Mouse (Mus musculus) myocyte (in vitro differentiated cells): ENCODE data around the gene Rbpjl. TPM values are rescaled to one million over a fixed set of nuclear protein-coding genes. Genes with fewer than 3 reads are reported as not detected.

Experiments
- H3K27me3 ChIP-seq: one replicate; pipeline ENCODE4 v1.6.1; 2011; ENCODE audit not compliant: control insufficient read depth, insufficient read depth, insufficient read length
- H3K36me3 ChIP-seq: one replicate; pipeline ENCODE4 v1.6.1; 2011; ENCODE audit not compliant: control insufficient read depth, insufficient read depth
- H3K4me2 ChIP-seq: one replicate; pipeline ENCODE4 v1.6.1; 2011; ENCODE audit warnings: low read depth, control low read depth
- H3K4me3 ChIP-seq: one replicate; pipeline ENCODE4 v1.5.1; 2011; ENCODE audit warnings: mild to moderate bottlenecking, control low read depth, moderate library complexity
- H3K79me2 ChIP-seq: one replicate; pipeline ENCODE4 v1.6.1; 2011; ENCODE audit not compliant: control insufficient read depth, insufficient read depth
- H3ac ChIP-seq: one replicate; pipeline ENCODE4 v1.6.1; 2011; ENCODE audit not compliant: control insufficient read depth, insufficient read length
- CEBPB ChIP-seq: IDR thresholded peaks from 2 replicates; pipeline ENCODE4 v1.6.1; 2011; ENCODE audit warnings: mild to moderate bottlenecking, moderate library complexity; ENCODE audit not compliant: poor library complexity, insufficient read depth, severe bottlenecking
- E2F4 ChIP-seq: IDR thresholded peaks from one replicate; pipeline ENCODE4 v1.6.1; 2011; ENCODE audit warnings: mild to moderate bottlenecking, control low read depth, moderate library complexity; ENCODE audit not compliant: insufficient read depth
- MAX ChIP-seq: IDR thresholded peaks from one replicate; pipeline ENCODE4 v1.6.1; 2011; ENCODE audit warnings: low read depth, mild to moderate bottlenecking, control low read depth
- MYOD1 ChIP-seq, 3 experiments: IDR thresholded peaks; one replicate each; pipeline ENCODE4 v1.6.1; 2011; ENCODE audit warnings: control low read depth in 2 of 3, low read depth in 2 of 3, mild to moderate bottlenecking in 2 of 3, moderate library complexity in 1 of 3; ENCODE audit not compliant: insufficient read length in 2 of 3, control insufficient read depth in 1 of 3
- MYOG ChIP-seq, 3 experiments: IDR thresholded peaks; one replicate each; pipeline ENCODE4 v1.6.1; 2011; ENCODE audit warnings: control low read depth in 2 of 3, low read depth in 2 of 3, mild to moderate bottlenecking in 2 of 3; ENCODE audit not compliant: insufficient read length in 2 of 3, control insufficient read depth in 1 of 3, insufficient read depth in 1 of 3
- POLR2A ChIP-seq: IDR thresholded peaks from one replicate; pipeline ENCODE4 v1.6.1; 2011; ENCODE audit warnings: low read depth, mild to moderate bottlenecking, control low read depth, moderate library complexity; ENCODE audit not compliant: insufficient read length
- POLR2AphosphoS2 ChIP-seq: IDR thresholded peaks from one replicate; pipeline ENCODE4 v1.6.1; 2011; ENCODE audit warnings: low read depth, control low read depth; ENCODE audit not compliant: insufficient read length
- REST ChIP-seq: IDR thresholded peaks from one replicate; pipeline ENCODE4 v1.6.1; 2011; ENCODE audit warnings: mild to moderate bottlenecking, control low read depth, moderate library complexity; ENCODE audit not compliant: insufficient read depth, insufficient read length
- SRF ChIP-seq: IDR thresholded peaks from one replicate; pipeline ENCODE4 v1.6.1; 2011; ENCODE audit warnings: low read depth; ENCODE audit not compliant: control insufficient read depth, insufficient read length
- TCF12 ChIP-seq: IDR thresholded peaks from one replicate; pipeline ENCODE4 v1.6.1; 2011; ENCODE audit warnings: mild to moderate bottlenecking, control low read depth; ENCODE audit not compliant: poor library complexity, insufficient read depth, severe bottlenecking
- TCF3 ChIP-seq: IDR thresholded peaks from one replicate; pipeline ENCODE4 v1.6.1; 2011; ENCODE audit warnings: low read depth, control low read depth; ENCODE audit not compliant: insufficient read length
- USF1 ChIP-seq: IDR thresholded peaks from one replicate; pipeline ENCODE4 v1.6.1; 2011; ENCODE audit warnings: low read depth, mild to moderate bottlenecking, control low read depth, moderate library complexity
- polyA plus RNA-seq: library from polyadenylated mRNA; unstranded; fragments of >200 nt; fragmentation: generic; extraction: Trizol; gene quantifications from one replicate; pipeline ENCODE4 v1.2.1, GENCODE M21; 2012; ENCODE audit warnings: missing spikeins

Rbpjl gene
- polyA plus RNA-seq, 1 experiment = 0.06 TPM

DNA sequence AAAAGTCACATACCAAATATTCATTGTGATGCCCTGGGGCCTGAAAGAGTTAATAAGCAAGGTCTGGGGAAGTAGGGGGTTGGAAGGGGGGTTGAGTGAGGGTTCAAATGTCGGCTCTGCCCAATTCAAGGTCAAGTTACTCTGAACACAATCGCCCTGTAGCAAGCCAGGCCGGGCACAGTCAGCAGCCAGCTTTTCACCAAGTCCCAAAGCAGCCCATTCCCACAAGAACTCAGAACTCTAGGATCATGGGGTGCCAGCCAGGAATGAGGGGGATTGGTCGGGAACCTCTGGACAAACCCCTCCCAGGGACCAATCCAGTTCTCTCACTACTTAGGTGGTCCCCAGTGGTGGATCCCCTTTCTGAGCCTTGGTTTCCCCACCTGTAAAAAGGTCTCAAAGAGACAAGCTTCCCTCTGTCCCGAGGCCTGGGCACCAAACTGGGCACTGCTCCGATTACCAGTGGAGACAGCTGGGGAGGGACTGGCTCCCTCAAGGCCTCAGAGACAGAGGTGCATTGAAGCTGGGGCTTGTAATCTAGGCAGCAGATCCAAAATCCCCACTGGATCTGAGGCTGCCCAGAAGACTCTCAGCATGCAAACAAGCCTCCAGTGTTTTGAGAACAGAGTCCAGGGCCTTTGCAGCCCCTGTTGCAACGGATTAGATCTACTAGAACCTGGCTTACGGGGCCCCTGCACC is 33.4 kb downstream of the Rbpjl start:
- no peaks in the 10 kb centered on the region for H3K36me3 ChIP-seq
- H3K79me2 ChIP-seq = peaks cover 78% of the 10 kb centered on the region
- no peak overlapping the region for H3K4me3 ChIP-seq
- no peak overlapping the region for H3ac ChIP-seq
- H3K4me2 ChIP-seq = peak overlapping the region; percentile 82
- no peaks in the 10 kb centered on the region for H3K27me3 ChIP-seq
- TF ChIP-seq TCF12 = no peak
- TF ChIP-seq POLR2A = no peak
- peak in 1 of 3 experiments; percentile 17 for TF ChIP-seq MYOD1 (IDR thresholded peaks at IDR 0.05; ENCODE audit: control insufficient read depth in 1 of 3, insufficient read length in 2 of 3, low read depth in 2 of 3)
- peak in 1 of 3 experiments; percentile 50 for TF ChIP-seq MYOG (IDR thresholded peaks at IDR 0.05; ENCODE audit: control insufficient read depth in 1 of 3, insufficient read depth in 1 of 3, insufficient read length in 2 of 3, low read depth in 2 of 3)

DNA sequence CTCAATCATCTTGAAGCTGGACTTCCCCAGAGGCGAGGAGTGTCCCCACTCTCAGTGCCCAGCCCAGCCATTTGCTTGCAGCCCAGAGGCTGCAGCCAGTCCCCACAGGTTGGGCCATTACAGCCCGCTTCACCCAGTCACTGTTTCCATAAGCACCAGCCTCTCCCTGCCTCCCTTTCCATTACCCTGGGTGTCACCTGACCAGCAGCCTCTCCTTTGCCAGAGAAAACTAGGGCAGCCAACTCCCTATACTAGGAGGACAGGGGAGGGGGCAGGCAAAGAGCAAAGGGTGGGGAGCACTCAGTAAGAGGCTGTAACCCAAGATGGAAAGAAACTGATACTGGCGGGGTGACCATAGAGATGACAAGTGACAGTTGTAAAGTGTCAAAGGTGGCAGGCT is 34.0 kb downstream of the Rbpjl start:
- Histone ChIP-seq H3K4me3 (no peak overlapping the region), H3ac (no peak overlapping the region), H3K36me3 (no peaks in the 10 kb centered on the region), H3K79me2 (peaks cover 83% of the 10 kb centered on the region), H3K27me3 (no peaks in the 10 kb centered on the region), H3K4me2 (peak overlapping the region; percentile 82)
- TF ChIP-seq E2F4 (no peak), TCF12 (no peak), REST (no peak), CEBPB (no peak)

DNA sequence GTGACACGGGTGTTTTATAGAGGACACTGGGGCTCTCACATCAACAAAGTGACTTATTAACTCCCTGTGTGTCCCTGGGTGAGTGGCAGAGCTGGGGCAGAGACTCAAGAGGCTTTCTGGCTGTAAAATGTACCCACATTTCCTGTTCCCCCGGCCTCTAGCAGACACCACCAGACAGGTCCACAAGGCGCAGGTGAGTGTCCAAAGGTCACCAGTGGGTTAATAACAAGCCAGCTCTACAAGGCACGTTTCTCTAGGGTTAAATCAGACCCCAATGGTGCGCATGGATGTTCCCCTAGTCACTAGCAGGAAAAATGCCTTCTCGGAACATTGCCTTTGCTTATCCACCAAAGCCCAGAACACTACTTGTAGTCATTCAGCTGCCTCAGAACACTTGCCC is 34.8 kb downstream of the Rbpjl start:
- no peak for TF ChIP-seq MYOG (IDR thresholded peaks at IDR 0.05; ENCODE audit: control insufficient read depth in 1 of 3, insufficient read depth in 1 of 3, insufficient read length in 2 of 3, low read depth in 2 of 3)
- no peak for TF ChIP-seq MYOD1 (IDR thresholded peaks at IDR 0.05; ENCODE audit: control insufficient read depth in 1 of 3, insufficient read length in 2 of 3, low read depth in 2 of 3)
- TF ChIP-seq E2F4 = no peak
- TF ChIP-seq USF1 = no peak
- no peak for TF ChIP-seq TCF3
- TF ChIP-seq TCF12 = no peak
- TF ChIP-seq POLR2AphosphoS2 = no peak
- no peak for TF ChIP-seq REST
- TF ChIP-seq POLR2A = no peak
- TF ChIP-seq SRF = no peak
- no peak for TF ChIP-seq CEBPB
- TF ChIP-seq MAX = no peak
- Histone ChIP-seq H3ac (no peak overlapping the region), H3K27me3 (no peaks in the 10 kb centered on the region), H3K36me3 (no peaks in the 10 kb centered on the region), H3K79me2 (peaks cover 91% of the 10 kb centered on the region), H3K4me3 (no peak overlapping the region), H3K4me2 (peak overlapping the region; percentile 82)

DNA sequence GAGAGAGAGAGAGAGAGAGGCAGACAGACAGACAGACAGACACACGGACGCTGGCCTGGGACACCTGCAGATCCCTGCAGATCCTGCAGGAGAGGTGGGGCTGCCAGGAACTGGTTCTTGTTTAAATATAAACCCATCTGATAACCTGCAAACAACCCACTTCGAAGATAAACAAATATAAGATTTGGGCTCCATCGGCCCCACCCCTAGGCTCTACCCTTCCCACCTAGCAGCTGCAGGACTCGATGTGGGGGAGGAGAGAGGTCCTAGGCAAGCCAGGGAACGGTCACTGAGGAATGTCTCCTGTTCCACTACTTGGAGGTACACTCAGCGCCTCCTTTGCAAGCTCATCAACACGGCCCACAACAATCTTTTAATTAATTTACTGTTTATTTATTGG is 35.3 kb downstream of the Rbpjl start:
- Histone ChIP-seq H3K4me3 (no peak overlapping the region), H3K36me3 (no peaks in the 10 kb centered on the region)
- no peak for TF ChIP-seq MAX
- TF ChIP-seq MYOD1 (IDR thresholded peaks at IDR 0.05; ENCODE audit: control insufficient read depth in 1 of 3, insufficient read length in 2 of 3, low read depth in 2 of 3) = peak in 1 of 3 experiments; percentile 74
- peak in 1 of 3 experiments; percentile 69 for TF ChIP-seq MYOG (IDR thresholded peaks at IDR 0.05; ENCODE audit: control insufficient read depth in 1 of 3, insufficient read depth in 1 of 3, insufficient read length in 2 of 3, low read depth in 2 of 3)

DNA sequence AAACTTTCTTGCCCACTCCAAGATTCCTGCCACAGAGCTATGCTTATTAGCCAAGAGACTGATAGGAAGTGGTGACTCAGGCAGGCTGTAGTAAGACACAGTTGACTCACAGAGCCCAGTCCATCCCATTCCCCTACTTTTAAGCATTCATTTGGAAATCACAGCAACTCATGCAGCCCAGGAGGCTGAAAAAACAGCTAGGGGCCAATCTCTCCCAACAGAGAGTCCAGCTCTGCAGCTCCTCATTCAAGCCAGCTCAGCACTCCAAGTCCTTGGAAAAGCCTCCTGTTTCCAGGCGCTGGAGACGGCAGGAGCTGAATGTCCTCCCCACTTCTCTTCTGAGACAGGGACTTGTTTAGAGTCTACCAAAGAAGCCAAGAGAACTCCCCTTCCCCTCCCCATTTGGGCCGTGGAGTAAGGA is 36.1 kb downstream of the Rbpjl start:
- H3K4me2 ChIP-seq = peak overlapping the region; percentile 82
- no peaks in the 10 kb centered on the region for H3K36me3 ChIP-seq

More for the DNA sequence above, 35.3 kb downstream of the Rbpjl start:
- Histone ChIP-seq H3K79me2 (peaks cover 92% of the 10 kb centered on the region), H3K4me2 (peak overlapping the region; percentile 82), H3K27me3 (no peaks in the 10 kb centered on the region), H3ac (no peak overlapping the region)

More for the DNA sequence above, 36.1 kb downstream of the Rbpjl start:
- H3K27me3 ChIP-seq = no peaks in the 10 kb centered on the region
- TF ChIP-seq POLR2AphosphoS2 (no peak), CEBPB (peak; percentile 42; the same call in 1 of the 2 replicates)
- peaks cover 85% of the 10 kb centered on the region for H3K79me2 ChIP-seq
- no peak overlapping the region for H3ac ChIP-seq
- no peak overlapping the region for H3K4me3 ChIP-seq
